Mouse (Mus musculus): ENCODE data around the gene Paqr3.

- no peak for TF ChIP-seq CTCF (IDR thresholded peaks at IDR 0.05)
- TF ChIP-seq POLR2A (IDR thresholded peaks at IDR 0.05; ENCODE audit: insufficient read depth, low read depth, low read length): no peak
- TF ChIP-seq EP300 (IDR thresholded peaks at IDR 0.05; ENCODE audit: insufficient read depth, low read depth, low read length): no peak
Observed at GRCm38 (mm10) chr5:97135331-97135730, 23.9 kb upstream of the Paqr3 start.
